Mouse (Mus musculus): ENCODE data around the gene Mcmbp.

DNA sequence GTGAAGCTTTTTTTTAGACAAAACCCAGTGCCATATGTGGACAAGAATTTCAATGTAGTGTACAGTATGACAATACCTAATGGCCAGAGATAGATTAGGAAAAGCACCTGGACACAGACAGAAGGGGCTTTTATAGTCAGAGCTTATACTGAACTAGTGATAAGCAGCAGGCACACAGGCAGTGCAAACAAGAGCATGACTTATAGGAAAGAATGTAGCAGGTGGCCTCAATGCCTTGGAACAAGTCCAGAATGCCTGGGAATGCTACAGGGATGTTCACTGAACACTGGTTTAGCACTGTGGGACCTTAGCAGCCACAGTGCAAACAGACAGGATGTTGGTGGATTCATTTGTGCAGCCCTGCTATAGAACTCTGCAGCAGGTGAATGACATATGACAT is 26.4 kb upstream of the Mcmbp start:
- 0 out of 6 replicates have a peak, but pooled peaks of 1 of the 3 experiments have one; percentile 6 for TF ChIP-seq CTCF (IDR thresholded peaks at IDR 0.05 in 2 of 3, conservative IDR thresholded peaks at IDR 0.05 in 1 of 3; ENCODE audit: control insufficient read depth in 1 of 3, insufficient read depth in 1 of 3, low read depth in 2 of 3, low read length in 3 of 3, poor library complexity in 1 of 3, severe bottlenecking in 1 of 3)
- no peak for TF ChIP-seq TAL1 (IDR thresholded peaks at IDR 0.05; ENCODE audit: low read length)
- TF ChIP-seq USF1 (IDR thresholded peaks at IDR 0.05; ENCODE audit: low read depth, low read length): no peak
